Mouse (Mus musculus): ENCODE data around the gene Gm17606. TPM values are rescaled to one million over a fixed set of nuclear protein-coding genes. Genes with fewer than 3 reads are reported as not detected.

Gene Gm17606
- total RNA-seq, 4 experiments from 2014 or later = not detected

DNA sequence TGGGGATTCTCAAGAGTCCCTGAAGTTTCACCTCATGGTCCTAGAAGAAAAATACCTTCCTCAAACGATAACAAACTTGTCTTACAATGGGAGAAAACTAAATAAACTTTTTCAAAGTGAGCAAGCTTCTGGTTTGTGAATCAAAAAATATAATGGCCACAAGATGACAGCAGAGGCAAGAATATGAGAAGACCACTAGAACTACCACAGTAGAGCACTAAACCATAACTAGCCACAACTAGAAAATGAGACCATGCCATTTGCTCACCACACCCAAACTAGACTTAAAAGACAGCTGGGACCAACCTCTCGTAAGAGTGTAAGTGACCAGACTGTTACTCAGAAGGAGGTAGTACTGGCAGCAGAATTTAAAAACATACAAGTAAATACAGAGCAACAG lies 19.3 kb downstream of the Gm17606 start:
- DNase-seq (ENCODE audit: low spot score) = no peak

- no peak for DNase-seq (ENCODE audit: low spot score)
Measured at GRCm38 (mm10) chr14:54664477-54665222, 23.9 kb downstream of the Gm17606 start.

- peak; percentile 40 for DNase-seq (ENCODE audit: low spot score)
Measured at GRCm38 (mm10) chr14:54669381-54669780, 28.6 kb downstream of the Gm17606 start.

DNA sequence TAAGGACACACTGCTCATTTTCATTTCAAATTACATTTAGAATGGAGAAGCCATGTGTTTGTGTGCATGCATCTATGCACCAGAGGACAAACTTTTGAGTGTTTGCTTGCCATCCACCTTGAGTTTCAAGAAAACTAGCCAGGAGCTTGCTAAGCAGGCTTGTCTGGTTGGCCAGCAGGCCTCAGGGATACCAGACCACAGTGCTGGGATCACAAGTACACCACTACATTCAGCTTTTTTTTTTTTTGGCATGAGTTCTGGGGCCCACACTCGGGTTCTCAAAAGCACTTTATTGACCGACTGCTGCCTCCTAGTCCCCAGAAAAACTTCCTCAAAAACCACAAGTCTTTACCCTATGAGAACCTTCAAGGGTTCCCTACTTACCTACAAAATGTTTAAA lies 33.6 kb downstream of the Gm17606 start:
- DNase-seq (ENCODE audit: low spot score) = no peak

- no peak for DNase-seq (ENCODE audit: low spot score)
Measured at GRCm38 (mm10) chr14:54676290-54676689, 35.5 kb downstream of the Gm17606 start.

DNA sequence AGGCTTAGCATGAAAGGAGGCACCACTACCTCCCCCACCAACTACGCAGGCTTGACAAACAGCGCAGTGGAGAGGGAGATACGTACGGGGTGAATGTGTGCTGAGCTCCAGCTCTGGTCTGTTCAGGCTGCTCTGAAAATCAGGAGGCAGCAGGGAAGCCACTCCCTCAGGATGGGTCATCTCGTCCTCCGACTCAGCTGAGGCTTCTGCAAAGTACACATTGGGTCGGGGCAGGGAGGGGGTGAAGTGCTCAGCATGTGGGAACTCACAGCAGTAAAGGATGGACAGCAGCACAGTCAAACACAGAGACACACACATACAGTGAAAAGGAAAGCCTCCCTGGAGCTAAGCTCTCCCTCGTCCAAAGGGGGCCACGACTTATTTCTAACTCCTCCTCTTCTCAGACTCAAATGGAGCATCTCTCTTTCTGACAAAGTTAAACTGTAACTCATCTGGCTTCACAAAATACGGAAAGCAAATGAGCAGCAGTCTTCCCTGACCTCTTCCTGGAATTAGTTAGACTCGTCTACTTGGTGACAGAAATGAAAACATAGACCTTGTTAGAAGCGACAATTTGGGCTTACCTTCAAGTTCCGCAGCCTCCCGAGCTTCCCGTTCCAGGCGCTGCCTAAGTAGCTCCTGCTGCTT lies 38.0 kb downstream of the Gm17606 start:
- no peak for DNase-seq (ENCODE audit: low spot score)

DNA sequence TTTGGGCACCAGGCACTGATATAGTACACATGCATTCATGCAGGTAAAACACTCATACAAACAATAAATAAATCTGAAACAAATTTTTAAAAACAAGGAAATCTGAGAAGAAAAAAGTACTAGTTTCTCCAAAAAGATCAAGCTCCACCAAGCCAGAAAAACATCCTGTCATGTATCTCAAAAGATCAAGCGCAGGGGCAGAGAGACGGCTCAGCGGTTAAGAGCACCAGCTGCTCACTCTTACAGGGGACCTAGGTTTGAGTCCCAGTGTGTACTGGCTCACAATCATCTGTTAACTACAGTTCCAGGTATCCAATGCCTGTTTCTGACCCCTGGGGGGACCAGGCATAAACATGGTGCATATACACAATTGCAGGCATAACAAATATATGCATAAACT lies 41.6 kb downstream of the Gm17606 start:
- no peak for DNase-seq (ENCODE audit: low spot score)

- no peak for DNase-seq (ENCODE audit: low spot score)
Measured at GRCm38 (mm10) chr14:54685471-54685870, 44.7 kb downstream of the Gm17606 start.

- peak; percentile 82 for DNase-seq (ENCODE audit: low spot score)
Measured at GRCm38 (mm10) chr14:54686063-54686521, 45.3 kb downstream of the Gm17606 start, which contains the start of gene 1700123O20Rik. Gene 1700123O20Rik (plus strand): TSS chr14:54686216.

DNA sequence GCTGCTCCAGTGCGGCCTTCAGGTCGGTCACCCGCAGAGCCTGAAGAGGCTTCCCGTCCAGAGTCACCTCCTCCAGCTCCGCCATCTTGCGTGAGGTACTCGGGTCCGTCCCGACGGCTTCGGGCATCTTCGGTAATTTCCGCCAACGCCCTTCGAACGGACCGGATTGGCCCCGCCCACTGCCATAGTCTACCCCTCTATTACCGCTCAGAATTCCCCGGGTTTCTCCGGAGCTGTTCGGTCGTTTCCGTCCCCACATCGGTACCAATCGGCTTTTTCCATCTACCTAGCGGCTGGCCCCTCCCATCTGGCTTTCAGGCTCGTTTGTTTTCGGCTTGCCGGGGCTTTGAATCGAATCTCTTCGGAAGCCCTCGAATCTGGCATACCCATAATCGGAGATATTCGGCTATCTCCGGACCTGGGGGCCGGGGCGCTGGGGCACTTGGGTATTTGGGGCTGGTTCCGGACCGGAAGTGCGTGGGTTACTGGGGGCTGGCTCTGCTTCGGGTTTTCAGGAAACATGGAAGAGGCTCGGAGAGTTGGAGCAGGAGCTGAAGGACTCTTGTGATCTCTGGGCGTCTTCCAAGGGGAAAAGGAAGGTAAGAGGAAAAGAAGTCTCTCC lies 45.9 kb downstream of the Gm17606 start, which contains the start of gene Acin1:
Gene Acin1, minus strand, starts transcription at position 410 of the 622 bp plus-strand sequence.
- peak; percentile 100 for DNase-seq (ENCODE audit: low spot score)

DNA sequence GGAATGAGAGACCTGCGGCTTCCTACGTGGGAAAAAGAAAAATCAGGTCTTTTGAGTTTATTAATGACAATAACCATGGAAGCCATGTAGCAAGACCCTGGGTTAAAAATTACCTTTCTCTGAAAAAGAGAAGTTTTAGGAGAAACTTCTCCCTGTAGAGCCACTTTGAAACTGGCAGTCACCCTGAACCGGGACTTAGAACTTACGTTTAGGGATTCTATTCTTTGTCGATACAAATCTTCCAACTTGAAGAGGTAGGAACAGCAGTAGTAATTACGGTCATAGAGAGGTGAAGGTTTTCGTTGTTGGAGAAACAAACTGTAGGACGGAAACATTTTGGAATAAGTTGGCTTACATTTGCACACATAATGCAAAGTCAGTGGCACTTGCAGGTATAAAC lies 46.5 kb downstream of the Gm17606 start:
- DNase-seq (ENCODE audit: low spot score) = no peak

DNA sequence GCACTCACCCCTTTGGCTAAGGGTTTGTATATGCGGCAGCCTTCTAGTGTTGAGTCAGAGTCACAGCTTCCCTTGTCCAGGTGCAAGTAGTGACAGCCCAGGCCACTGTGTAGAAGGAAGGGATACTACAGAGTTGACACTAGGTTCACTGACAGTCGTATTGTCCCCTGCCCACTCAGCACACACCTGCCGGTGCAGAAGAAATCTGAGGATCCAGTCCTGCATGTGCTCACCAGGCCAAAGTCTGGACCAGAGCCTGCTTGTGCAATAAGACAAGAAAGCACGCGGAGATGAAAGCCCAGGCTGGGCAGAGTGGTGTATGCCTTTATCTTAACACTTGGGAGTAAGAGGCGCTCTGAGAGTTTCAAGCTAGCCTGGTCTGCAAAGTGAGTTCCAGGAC lies 54.3 kb downstream of the Gm17606 start:
- no peak for DNase-seq (ENCODE audit: low spot score)

DNA sequence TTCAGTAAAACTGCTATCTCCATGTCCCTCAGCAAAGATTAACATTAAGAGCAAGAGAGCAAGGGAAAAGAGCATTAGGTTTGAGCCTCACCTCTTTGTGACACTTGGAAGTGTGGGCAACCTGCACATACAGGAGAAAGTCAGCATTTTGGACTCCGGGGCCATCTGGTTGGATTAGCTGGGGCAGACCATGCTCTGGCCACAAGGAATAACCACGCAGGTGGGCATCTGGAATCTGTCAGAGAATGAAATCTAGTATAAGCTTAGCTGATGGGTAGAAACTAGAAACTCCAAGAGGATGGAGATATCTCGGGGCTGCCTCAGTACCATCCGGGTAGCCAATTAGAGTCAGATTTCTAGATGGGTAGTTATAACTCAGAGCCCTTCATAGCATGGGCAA lies 56.0 kb downstream of the Gm17606 start:
- DNase-seq (ENCODE audit: low spot score) = no peak

Small RNA genes lying within 50 kb of the gene (microRNA-seq; reads per million reads assigned to microRNA genes)
- gene Mir686 = not detected
- gene Mir6948 = 0.84 reads per million

Other genes with a start within 250 kb of the Gm17606 start
- 1 to 10 TPM; 3.8 to 6.4 (median 5.1) TPM for gene Slc7a7, start 223.2 kb upstream of the Gm17606 start, total RNA-seq (2022)
- gene Mrpl52, start 214.0 kb upstream of the Gm17606 start, total RNA-seq (2022) = 100 to 1,000 TPM; 118 to 126 (median 121) TPM
- 10 to 100 TPM in 2 of 4 experiments, 1 to 10 TPM in 2; 7.4 to 12.1 (median 9.2) TPM for gene Mmp14, start 209.3 kb upstream of the Gm17606 start, total RNA-seq (2022)
- gene Lrp10, start 176.8 kb upstream of the Gm17606 start, total RNA-seq (2022) = 10 to 100 TPM; 45.5 to 62.2 (median 50.7) TPM
- gene Rem2, start 164.9 kb upstream of the Gm17606 start, total RNA-seq (2022) = not detected
- gene Prmt5, start 123.4 kb upstream of the Gm17606 start, total RNA-seq (2022) = 10 to 100 TPM; 29.8 to 34.0 (median 32.1) TPM
- gene Haus4, start 86.3 kb upstream of the Gm17606 start, total RNA-seq (2022) = 1 to 10 TPM; 3.5 to 6.1 (median 4.1) TPM
- gene Ajuba, start 63.4 kb upstream of the Gm17606 start, total RNA-seq (2022) = 1 to 10 TPM; 4.6 to 5.2 (median 4.7) TPM
- 1 to 10 TPM; 2.7 to 5.8 (median 4.7) TPM for gene 4931414P19Rik, start 35.0 kb upstream of the Gm17606 start, total RNA-seq (2022)
- gene Psmb5, start 22.9 kb upstream of the Gm17606 start, total RNA-seq (2022) = 100 to 1,000 TPM; 177 to 185 (median 182) TPM
- not detected for gene Psmb11, start 19.5 kb upstream of the Gm17606 start, total RNA-seq (2022)
- under 1 TPM; 0.08 to 0.57 (median 0.12) TPM for gene Cdh24, start 412 bp downstream of the Gm17606 start, total RNA-seq (2022)
- gene 1700123O20Rik, start 45.3 kb downstream of the Gm17606 start, total RNA-seq (2022) = 10 to 100 TPM; 12.9 to 15.3 (median 13.3) TPM
- gene Acin1, start 46.0 kb downstream of the Gm17606 start, total RNA-seq (2022) = 10 to 100 TPM; 63.8 to 81.1 (median 74.3) TPM
- gene Gm29776, start 57.9 kb downstream of the Gm17606 start, total RNA-seq (2022) = not detected
- gene Cebpe, start 71.2 kb downstream of the Gm17606 start, total RNA-seq (2022) = not detected
- gene Slc7a8, start 141.0 kb downstream of the Gm17606 start, total RNA-seq (2022) = 1 to 10 TPM; 1.5 to 2.3 (median 2.0) TPM
- gene Rnf212b, start 173.2 kb downstream of the Gm17606 start, total RNA-seq (2022) = under 1 TPM in 3 of 4 experiments, not detected in 1; 0.25 to 0.49 (median 0.38) TPM
- gene Homez, start 230.0 kb downstream of the Gm17606 start, total RNA-seq (2022) = 1 to 10 TPM; 6.4 to 9.8 (median 7.5) TPM
- 1 to 10 TPM; 2.9 to 4.2 (median 3.3) TPM for gene Ppp1r3e, start 236.6 kb downstream of the Gm17606 start, total RNA-seq (2022)
- 10 to 100 TPM; 44.7 to 52.4 (median 45.5) TPM for gene Bcl2l2, start 242.4 kb downstream of the Gm17606 start, total RNA-seq (2022)
- gene Gm20521, start 242.5 kb downstream of the Gm17606 start, total RNA-seq (2022) = 10 to 100 TPM in 1 of 4 experiments, 1 to 10 TPM in 3; 3.4 to 11.8 (median 7.9) TPM

Measured in heart, adult 8-10 months (tissue).